Mouse (Mus musculus) frontal cortex, postnatal 10 days (tissue): ENCODE measurements at regions not wholly inside any gene's neighbourhood (a gene's known extent, or its start where the extent isn't known, plus 50 kb on each side); places are given as distances from the start of the nearest gene placed in this dataset.
A peak's percentile ranks its signal among the peaks of the same experiment; 100 is the strongest.

Experiments used
- DNase-seq, 2 experiments: peaks; one replicate each; pipeline ENCODE4 v3.0.0; 2022; ENCODE audit warnings: low spot score in 2 of 2, mixed read lengths in 1 of 2

DNA sequence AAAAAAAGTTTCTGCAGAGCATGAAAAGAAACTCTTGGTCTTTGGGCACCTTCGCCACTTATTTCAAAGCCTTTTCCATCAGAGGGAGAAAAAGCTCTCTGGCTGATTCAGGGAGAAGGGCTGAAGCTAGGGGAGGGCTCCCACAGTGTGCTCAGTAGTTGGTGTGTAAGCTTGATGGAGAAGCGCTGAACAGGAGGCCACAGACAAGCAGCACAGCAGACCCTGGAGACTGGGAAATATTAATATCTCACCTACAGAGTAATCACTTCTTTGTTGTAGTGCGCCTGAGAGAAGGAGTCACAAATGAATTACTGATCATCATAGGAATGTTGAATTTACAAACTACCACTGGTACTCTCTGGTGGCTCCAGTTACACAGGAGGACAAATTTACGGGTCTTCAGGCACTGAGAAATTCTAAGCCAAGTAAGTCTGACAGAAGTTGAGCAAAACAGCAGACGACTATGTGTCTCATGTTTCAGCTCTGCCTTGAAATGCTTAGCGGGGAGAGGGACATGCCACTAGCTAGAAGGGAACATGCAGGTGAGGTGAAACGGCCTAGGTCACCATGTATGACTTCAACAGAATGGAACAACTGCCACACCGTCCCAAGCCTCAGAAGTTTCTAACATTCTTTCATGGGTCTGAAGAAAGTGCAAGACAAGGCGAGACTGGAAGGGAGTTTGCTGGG is 350.9 kb upstream of the Map3k7 start:
- DNase-seq: no peak

DNA sequence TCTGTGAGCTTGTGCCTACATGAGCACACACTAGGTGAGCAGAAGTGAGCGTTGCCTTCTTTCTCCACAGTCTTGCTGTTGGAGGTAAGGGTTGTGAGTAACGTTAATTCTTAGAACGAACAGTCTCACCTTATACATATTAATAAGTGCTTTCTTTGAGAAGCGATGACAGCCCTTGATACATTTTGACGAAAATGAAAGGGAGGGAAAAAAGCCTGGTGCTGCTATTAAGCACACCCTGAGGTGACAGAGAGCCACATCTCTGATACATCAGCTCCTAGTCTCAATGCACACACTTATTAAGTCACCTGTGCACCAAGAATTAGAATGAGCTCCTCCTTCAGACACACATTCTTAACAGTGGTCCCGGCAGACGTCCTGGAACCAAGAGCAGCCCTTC is 346.3 kb upstream of the Map3k7 start:
- no peak for DNase-seq

DNA sequence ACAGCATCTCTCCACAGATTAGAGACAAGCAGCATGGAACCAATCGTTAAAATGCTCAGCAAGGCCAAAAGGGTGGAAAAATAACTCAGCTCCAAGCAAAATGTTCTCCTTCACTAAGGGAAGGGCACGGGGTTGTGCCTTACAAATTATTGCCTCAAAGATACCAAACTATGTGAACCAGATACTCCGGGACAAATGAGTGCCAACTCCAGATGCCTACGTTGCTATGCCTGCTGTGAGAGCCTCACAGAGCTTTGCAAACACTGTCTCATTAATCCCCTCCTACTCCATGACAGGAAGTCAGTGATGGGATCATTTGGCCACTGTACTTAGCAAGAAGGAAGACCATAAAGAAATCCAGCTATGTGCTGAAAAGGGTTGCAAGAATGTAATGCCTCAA is 345.9 kb upstream of the Map3k7 start:
- DNase-seq: no peak

DNA sequence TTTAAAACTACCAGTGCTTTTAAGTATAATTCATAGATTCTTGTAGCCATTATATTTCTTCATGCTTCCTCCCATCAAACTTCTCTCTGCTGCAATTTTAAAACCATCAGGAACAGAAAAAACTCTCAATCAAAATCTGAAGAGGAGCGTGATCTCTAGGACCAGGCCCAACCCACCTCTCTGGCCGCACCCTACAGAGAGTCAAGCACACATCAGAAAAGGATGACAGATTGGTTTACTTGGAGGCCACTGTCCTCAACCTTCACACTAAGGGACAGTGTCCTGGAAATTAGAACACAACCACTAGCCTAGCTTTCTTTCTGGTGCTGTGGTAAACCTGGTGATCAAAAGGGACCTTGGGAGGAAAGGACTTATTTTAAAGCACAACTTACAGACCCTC is 342.7 kb upstream of the Map3k7 start:
- no peak for DNase-seq

DNA sequence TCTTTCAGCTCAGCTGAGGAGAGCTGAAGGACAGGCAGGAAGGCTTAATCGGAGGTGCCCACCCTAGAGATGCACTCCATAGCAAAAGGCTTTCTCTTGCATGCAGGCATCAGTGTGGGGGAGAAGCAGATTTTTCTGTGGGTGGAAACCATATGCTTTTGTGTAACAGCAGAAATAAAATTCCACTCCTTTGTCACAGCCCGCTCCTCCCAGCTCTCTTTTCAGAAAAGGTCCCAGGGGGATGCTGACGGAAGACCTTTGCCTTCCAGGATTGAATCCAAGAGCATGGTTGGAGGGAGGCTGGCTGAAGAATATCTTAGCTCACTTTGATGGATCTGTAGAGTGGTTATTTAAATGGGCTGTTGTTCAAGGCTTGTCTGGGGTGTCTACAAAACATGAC is 336.8 kb upstream of the Map3k7 start:
- no peak for DNase-seq

DNA sequence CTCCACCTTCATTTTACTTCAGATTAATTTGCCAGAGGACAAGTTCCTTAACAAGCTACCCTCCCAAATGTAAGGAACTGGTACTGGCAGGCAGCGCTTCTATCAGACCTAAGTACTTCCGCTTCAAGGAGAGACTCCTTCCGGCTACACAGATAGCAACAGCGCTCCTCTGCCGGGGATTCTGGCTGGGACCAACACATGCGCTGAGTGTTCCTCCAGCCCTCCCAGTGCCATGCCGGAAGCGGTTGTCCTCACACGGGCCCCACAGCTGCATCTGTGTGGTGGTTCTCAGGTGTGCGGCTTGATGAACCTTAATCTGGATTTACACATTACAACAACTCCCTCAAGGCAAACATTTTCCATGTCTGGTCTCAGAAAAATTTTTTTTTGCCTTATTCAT is 336.1 kb upstream of the Map3k7 start:
- DNase-seq: no peak

DNA sequence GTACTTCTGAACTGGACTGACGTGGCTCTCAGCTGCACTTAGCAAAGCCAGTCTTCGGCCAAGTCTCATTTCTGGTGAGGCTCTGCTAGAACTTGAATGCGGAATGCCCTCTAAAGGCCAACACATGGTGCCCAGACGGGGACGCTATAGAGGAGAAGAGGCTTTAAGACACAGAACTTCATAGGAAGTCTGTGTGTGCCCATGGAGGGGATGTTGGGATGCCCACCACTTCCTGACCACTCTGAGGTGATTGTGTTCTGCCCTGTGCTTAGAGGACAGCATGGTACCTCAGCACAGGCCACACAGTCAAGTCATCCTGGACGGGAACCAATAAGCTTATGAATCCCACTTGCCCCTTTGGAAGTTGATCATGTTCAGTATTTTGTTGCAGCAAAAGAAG is 325.3 kb upstream of the Map3k7 start:
- no peak for DNase-seq

DNA sequence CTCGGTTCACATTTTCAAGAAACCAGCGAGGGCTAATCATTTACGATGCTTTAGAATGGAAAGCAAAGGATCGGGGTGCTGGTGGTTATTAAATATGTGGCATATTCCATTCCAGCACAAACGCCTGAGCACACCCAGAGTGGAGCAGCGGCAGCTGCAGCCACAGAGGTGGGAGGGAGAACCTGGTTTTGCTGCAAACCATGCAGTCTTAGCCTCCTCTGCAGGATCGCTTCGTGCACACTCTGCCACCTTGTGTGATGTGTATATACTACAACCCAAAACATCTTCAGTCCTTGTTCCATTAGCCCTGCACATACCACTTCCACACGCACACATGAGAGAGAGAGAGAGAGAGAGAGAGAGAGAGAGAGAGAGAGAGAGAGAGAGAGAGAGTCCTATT is 321.7 kb upstream of the Map3k7 start:
- DNase-seq: peak; percentile 52 to 59

DNA sequence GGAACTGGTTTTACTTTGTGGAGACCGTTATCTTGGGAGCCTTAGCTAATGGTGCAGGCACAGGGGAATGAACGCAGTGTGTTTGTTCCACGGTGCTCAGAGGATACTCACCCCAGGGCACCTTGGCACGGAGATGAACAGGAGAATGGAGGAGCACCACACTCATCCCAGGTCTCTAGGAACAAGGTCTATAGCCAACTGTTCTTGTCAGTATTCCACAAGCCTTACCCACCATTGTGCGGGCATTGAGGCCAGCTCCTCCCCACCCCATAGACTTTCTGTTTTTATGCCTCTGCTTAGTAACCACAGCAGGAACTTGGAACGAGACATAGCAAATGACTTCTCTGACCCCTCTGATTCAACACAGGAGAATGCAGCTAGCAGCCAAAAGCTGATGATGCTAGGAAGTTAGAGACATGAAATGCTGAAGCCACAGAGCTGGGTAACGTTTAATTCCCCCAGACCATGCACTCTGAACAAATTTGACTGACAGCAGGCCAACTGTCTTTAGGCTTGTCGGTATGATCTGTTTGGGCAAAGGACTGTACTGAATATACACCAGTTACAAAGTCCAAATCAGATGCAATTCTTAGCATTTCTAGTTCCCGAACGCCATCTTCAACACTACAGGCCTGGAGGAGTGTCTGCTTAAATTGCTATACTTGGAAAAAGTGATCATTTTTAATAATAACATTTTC is 321.2 kb upstream of the Map3k7 start:
- DNase-seq: no peak

DNA sequence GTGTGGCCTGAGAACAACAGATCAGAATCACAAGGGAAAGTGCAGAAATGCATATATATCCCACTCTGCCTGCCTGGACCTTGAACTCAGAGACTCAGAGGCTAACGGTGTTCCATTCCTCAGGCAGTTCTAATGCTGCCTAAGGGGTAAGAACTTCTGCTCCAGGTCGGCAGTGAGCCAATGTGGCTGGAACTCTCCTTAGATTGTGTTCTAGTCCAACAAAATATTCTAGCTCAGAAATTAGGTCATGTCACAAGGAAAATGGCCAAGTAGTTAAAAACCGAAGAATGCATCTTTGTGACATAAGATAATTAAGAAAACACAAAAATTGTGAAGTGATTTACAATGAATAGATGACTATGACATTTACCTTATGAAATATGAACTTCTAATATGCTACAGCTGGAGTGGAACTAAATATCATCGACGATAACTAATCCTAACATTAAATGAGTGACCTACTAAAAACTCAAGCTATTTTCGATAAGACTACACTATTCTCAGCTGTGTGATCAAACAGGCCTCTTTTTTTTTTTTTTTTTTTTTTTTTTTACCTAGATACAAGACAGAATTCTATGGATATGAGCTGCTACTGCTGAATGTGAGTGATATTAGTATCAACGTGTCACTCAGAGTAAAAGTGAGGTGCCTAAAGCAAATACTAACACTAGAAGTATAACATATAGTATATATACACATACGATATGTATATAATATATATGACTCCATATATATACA is 315.1 kb upstream of the Map3k7 start:
- DNase-seq: no peak

DNA sequence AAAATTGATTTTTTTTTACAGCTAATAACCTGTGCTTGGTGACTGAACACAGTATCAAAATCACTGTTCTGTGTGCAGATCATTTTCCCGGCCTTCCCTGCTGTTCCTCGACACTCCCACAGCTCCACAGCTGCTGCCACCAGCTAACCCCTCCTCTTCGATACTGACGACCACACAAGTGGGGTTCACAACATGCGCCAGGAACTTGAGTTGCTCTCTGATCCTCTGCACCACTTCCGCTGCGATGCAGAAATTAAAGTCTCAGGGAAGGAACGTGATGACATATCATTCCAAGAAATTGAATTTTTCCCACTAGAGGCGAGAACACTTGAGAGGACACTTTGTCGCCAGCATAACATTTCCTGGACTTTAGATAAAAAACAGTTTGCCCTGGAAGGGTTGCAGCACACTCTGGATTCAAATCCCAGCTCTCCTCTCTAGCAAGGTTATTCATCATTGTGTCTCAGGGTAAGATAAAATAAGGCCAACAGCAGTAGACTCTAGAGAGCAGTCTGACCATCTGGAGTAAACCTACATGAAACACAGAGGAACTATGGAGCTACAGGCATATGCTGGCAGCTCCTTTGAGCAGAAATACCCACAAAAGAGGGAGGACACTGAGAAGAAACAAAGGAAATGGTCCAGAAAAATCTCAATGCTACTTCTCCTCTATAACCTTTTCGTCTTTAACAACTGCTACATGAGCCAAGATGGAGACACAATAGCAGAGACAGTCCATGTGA is 308.4 kb upstream of the Map3k7 start:
- DNase-seq: no peak

DNA sequence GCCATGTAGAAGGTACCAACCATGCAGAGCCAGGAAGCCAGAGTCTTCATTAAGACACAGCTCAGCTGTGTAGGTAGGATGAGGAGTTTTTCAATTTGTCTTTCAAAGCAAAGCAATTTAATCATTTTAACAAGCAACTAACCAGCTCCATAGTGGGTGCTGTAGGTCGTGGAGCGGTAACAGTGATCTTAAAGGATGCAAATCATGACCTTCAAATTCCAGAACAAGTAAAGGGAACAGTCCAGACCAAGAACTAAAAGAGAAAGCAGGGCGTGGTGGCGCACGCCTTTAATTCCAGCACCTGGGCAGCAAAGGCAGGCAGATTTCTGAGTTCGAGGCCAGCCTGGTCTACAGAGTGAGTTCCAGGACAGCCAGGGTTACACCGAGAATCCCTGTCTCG is 307.8 kb upstream of the Map3k7 start:
- no peak for DNase-seq

DNA sequence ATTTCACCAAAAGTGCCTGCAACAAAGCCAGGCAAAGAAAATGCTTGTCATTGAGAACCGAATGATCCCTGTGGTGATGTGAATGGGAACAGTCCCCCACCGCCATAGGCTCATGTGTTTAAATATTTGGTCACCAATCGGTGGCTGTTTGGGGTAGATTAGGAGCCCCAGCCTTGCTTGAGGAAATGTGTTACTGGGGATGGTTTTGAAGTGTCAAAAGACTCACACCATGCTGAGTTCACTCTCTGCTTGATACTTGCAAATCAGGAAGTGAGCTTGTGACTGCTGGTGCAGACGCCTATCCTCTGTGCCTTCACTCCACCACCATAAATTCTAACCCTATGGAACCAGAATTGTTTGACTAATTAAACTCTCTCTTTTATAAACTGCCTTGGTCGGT is 305.1 kb upstream of the Map3k7 start:
- DNase-seq: no peak

DNA sequence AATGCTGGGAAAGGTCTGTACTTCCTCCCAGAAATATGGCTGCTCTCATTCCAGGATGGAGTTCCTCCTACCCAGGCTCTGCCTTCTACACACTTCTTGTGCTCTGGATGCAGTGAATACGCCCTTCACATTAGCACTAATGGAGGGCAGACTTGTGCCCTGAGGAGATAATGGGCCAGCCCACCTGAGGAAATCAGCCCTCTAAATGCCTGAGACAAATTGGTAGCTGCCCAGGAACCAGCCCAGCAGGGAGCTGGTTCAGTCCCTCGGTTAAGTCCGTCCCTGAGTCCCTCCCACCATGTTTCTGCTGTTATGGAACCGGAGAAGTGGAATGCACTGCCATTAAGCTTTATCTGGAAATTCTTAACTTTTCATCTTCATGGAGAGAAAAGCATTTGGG is 303.0 kb upstream of the Map3k7 start:
- no peak for DNase-seq

DNA sequence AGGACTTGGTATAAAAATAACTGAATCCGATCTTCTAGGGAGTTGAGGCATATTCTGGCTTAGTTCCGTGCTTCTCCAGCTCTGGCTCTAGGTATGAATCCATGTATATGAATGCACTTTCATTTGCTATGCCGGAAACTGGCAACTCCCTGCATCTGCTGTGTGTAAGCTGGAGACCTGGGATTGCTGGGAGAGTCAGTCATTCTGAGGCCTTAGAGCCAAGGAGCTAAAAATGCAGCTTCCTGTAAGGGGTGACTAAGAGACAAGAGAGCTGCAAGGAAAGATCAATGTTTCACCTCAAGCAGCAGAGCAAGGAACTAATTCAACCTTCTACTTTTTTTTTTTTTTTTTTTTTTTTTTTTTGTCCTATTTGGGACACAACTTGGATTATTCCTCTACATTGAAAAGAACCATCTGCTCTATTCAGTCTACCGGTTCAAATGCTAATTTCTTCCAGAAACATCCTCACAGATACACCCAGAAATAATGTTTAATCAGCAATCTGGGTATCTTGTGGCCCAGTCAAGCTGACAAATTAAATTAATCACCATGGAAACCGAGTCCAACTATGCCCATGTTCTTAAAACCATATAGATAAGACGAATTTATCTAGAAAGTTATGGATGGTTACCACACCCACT is 292.2 kb upstream of the Map3k7 start:
- DNase-seq: no peak

DNA sequence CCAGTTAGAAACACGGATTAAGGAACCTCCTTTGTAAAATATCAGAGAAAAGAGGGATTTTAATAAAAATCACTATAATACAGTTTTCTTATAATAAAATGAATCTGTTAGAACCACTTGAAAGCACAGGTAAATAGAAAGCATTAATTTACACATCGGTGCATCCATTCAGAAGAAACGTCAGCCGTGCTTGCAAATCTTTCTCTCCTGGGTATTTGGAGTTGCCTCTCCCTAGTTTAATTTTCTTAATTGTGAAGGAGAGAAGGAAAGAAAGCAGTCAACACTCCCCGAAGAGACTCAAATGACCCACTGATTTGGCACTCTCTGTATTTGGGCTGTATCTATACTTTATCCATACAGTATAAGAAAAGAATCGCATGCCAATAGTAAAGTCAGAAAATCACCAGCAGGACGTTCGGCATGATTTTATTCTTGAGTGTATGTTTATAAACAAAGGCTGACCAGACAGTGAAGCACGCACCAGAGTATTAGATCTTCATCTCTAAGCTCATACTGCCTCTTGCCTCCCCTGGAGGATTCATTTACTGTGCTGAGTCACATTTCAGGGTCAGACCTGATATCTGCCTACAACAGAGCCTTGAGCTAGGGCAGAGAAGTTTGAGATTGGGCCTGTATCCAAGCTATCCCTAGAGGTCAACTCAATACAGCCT is 291.6 kb upstream of the Map3k7 start:
- no peak for DNase-seq

DNA sequence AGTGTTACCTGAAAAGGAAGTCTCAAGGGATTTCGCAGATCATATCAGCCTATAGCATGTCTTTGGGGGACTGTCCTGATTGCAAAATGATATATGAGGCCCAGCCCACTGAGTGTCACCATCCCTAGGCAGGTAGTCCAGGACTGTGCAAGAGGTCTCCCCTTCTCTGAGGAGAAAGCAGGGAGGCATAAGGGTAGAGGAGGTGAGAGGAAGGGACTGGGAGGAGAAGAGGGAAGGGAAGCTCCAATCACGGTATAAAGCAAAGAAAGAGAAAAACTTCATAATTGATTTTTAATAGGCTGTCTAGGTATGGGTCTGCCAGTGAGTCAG is 291.1 kb upstream of the Map3k7 start:
- DNase-seq: no peak

DNA sequence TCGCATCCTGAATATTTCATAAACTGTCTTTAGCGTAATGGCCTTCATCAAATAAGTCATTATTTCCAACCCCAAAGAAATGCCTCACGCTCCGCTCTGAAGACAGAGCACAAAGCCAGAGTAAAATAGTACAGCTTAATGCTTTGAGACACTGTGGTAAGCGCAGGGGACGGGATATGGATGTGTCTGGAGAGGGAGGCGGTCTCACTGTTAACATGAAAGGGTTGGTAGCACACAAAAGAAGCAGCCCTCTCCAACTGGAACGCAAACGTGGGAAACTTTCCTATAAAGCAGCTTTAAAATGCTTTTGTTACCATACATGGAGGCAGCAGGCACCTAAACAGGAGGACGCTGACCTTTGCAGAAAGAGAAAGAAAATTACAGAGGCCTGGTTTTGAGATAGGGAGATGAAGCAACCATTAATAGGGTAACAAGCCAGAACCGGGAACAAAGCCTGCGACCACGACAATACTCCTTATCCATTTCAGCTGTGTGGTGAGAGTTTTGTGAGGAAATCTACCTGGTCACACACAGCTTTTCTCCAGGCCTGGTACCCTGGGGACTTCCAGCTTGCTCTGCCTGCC is 284.8 kb upstream of the Map3k7 start:
- no peak for DNase-seq

DNA sequence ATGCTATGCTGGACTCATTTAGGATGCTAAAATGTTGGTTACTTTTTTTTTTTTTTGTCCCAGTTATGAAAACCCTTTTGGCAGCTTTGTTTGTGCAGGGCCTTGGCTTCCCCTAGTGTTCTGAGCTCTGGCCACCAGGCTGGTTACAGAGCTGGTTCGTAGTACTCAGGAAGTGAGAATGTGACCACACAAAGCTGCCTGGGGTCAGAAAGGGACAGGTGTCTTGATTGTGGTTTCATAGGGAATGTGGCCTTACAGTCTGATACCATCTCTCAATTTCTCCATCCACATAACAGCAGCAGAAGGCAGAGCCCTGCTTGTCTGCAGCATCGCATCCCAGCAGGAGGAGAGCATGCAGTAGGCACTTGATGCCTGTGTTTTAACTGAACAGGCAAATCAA is 282.9 kb upstream of the Map3k7 start:
- no peak for DNase-seq

DNA sequence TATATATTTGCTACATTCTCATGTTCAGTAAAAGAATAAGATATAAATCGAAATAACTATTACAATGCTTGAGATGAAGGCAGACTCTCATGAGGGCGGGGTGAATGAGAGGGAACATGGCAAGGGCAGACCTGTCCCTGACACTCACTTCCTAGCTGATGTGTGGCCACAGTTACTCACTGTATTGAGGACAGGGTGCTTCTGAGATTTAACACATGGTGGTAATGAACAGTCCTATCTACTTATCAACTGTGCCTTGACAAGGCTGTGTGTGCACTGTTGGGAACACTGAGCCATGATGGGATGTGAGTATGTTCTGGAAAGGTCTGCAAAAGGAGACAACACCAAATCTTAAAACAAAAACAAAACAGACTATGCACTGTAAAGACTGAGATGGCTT is 274.8 kb upstream of the Map3k7 start:
- no peak for DNase-seq
